Mouse (Mus musculus) CH12.LX (cell line): ENCODE data around the gene Kcnj15.

Experiments
- CTCF ChIP-seq, 2 experiments: IDR thresholded peaks in 1 of 2; conservative IDR thresholded peaks in 1 of 2; 2 replicates each; pipeline ENCODE4 v1.5.1; 2011 to 2012; ENCODE audit warnings: low read depth in 2 of 2, low read length in 2 of 2, improper control_type of control experiment in 1 of 2, inconsistent platforms in 1 of 2, mild to moderate bottlenecking in 1 of 2, moderate library complexity in 1 of 2
- E2F4 ChIP-seq: IDR thresholded peaks from 2 replicates; pipeline ENCODE4 v1.6.1; 2011; ENCODE audit warnings: low read depth, low read length, improper control_type of control experiment; ENCODE audit not compliant: insufficient replicate concordance
- POLR2A ChIP-seq: IDR thresholded peaks from 2 replicates; pipeline ENCODE4 v1.6.1; 2011; ENCODE audit warnings: low read depth, mild to moderate bottlenecking, improper control_type of control experiment, low read length

GRCm38 (mm10) chr16:95269610-95270009 is 12.3 kb downstream of the Kcnj15 start:
- TF ChIP-seq POLR2A (no peak), E2F4 (no peak), CTCF (conservative IDR thresholded peaks at IDR 0.05 in 1 of 2, IDR thresholded peaks at IDR 0.05 in 1 of 2; ENCODE audit: low read depth in 2 of 2, low read length in 2 of 2) (no peak)
